Mouse (Mus musculus): Measurements from ENCODE around the gene Aqp2.

Gene Aqp2

DNA sequence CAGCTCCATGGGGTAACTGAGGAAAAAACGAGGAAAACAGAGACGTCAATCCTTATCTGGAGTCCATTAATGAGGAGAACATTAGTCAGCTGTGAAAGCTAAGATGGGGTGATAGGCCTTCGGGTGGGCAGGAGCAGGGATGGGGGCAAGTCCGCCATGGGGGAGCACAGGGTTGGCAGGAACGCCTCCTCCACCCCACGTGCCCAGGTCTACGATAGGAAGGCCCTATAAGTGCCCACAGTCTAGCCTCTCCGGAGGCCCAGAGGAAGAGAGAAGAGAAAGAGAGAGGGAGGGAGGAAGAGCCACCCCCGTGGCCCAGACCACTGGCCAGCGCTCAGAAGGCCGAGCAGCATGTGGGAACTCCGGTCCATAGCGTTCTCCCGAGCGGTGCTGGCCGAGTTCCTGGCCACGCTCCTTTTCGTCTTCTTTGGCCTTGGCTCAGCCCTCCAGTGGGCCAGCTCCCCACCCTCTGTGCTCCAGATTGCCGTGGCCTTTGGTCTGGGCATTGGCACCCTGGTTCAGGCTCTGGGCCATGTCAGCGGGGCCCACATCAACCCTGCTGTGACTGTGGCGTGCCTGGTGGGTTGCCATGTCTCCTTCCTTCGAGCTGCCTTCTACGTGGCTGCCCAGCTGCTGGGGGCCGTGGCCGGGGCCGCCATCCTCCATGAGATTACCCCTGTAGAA is at the start of gene Aqp2:
Gene Aqp2 (plus strand): TSS at position 254 of the 684 bp plus-strand sequence.
- no peak for DNase-seq (ENCODE audit: low spot score in 2 of 2)

DNA sequence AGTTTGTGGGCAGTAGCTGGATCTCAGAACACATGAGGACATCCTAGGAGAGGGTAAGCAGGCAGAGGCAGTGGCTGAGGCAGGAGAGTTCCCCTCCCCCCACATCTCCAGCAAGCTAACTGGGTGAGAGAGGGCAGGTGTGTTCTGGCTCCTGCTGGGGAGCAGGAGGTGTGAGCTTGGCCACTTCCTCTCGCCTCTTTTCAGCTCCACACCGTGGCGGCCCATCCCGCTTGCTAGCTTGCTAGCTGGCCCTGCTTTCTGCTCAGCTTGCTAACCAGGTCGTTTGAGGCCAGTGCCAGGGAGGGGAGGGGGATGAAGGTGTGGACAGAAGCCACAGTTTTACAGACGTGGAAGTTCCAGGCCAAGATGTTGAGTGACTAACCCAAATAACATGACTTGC is 47.7 kb upstream of the Aqp2 start:
- no peak for DNase-seq (ENCODE audit: low spot score in 2 of 2)

DNA sequence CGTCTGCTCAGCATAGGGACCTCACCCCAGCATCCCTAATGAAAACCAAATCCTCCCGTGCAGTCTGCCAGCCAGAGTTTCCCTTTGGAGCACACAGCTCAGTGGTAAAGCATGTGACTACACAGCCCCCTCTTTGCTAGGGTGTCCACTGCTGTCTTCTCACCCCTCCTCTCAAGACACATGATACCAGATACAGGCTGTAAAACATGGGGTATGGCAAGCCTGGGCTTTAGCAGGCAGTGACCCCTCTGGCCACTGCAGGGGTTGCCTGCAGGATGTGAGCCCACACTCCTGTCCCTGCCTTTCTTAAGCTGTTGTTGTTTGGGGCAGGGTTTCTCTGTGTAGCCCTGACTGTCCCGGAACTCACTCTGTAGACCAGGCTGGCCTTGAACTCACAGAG is 46.8 kb upstream of the Aqp2 start:
- no peak for DNase-seq (ENCODE audit: low spot score in 2 of 2)

DNA sequence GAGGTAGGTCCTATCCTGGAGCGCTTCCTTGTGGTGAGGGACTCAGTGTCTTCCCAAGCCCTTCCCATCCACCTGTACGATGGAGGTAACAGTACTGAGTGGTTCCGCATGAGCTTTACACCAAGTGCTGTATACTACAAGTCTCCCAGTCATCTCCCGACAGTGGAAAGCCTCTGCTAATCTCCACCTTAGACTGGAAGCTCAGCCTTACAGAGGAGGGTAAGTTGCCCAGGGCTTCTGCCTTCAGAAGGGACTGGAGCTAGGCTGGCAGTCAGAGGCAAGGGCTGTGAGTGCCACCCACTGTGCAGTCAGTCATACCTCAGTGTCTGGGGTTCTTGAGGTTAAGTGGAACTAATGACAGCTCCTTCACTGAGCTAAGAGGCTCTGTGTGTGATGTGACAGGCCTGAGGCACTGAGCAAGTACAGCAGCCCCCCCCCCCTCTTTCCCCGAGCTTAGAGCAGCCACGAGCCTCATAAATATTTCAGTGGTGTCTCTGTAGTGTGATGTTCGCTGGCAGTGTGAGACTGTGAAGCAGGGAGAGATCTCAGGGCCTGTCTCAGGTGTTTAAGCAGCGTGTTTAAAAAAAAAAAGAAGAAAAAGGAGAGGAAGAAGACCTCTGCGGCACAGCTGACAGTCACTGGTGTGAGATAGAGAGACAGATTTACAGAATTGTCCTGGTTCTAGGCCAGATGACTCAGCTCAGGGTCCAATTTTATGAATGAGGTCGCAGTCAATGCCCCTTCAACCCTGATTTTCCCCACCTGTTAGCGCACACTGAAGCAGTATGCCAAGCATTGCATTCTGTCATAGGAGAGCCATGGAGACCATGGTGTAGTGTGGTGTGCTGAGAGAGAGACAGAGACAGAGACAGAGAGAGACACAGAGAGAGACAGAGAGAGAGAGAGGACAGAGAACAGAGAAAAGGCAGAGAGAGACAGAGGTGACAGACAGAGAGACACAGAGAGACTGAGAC is 41.7 kb upstream of the Aqp2 start:
- DNase-seq (ENCODE audit: low spot score in 2 of 2): no peak

- no peak for DNase-seq (ENCODE audit: low spot score in 2 of 2)
Observed at GRCm38 (mm10) chr15:99539891-99540290, 39.0 kb upstream of the Aqp2 start.

DNA sequence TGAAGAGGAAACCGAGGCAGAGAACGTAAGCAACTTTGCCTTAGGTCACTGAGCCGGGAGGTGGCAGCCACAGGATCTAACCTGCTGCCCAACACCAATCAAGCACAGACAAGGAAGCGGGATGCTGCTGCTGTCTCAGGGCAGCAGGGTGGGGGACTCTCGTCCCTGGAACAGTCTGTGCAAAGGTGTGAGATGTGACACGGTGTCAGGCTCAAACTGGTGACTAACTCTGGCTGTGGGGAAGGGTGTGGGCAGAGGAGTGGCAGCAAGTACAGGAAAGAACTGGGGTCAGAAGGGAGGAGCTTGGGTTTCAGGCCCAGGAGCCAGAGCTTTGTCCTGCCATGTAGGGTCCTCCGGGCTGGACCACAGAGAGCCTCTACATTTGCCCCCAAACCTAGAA is 34.8 kb upstream of the Aqp2 start:
- no peak for DNase-seq (ENCODE audit: low spot score in 2 of 2)

DNA sequence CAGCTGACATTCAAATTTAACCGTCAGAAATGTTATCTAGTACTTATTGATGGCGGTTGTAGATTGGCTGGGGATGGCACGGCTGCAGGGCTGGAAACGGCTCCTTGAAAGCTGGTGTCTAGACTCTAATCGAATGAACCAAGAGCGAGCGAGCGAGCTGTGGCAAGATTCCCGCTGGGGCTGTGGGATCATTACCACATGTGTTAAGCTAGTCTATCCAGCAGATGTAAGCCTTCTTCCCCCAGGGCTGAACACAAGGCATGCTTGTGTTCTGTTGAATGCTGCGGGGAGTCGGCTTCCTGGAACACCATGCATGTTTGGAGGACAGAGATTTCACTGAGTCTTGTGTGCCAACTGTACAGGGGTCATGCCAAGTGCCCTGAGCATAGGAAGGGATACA is 32.3 kb upstream of the Aqp2 start:
- no peak for DNase-seq (ENCODE audit: low spot score in 2 of 2)

GRCm38 (mm10) chr15:99547732-99548131 is 31.1 kb upstream of the Aqp2 start:
- DNase-seq (ENCODE audit: low spot score in 2 of 2): no peak

DNA sequence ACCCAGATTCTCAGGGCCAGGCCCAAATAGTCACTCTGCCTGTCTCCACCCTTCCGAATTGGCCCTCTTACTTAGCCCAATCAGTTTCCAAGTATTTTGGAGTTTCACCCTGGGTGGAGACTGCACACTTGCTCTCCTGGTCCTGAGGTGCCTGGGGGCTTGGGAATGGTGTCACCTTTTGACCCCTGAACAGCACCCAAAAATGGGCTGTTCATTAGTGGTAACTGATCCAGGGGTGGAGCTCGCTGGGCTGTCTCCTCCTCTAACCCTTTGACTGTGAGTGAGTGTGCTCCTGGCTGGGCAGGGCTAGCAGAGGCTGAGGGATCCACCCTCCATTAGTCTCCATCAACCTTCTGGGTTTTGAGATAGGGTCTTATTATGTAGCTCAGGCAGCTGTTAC is 29.0 kb upstream of the Aqp2 start:
- DNase-seq (ENCODE audit: low spot score in 2 of 2): no peak

GRCm38 (mm10) chr15:99553767-99554166 is 25.1 kb upstream of the Aqp2 start:
- DNase-seq (ENCODE audit: low spot score in 2 of 2): no peak

DNA sequence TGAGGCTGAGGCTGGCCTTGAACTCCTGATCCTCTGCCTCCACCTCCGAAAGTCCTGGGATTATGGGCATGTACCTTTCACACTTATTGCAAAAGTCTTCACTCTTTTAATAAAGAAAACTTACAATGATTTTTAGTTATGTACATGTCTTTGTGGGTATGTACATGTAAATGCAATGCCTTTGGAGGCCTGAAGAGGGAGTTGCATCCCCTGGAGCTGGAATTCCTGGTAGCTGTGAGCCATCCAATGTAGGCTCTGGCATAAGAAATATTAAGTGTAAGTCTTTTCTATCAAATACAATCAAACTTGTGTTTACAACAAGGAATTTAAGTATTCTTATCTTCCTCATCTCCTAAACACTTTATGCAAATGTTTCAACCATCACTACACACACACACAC is 19.9 kb upstream of the Aqp2 start:
- no peak for DNase-seq (ENCODE audit: low spot score in 2 of 2)

- DNase-seq (ENCODE audit: low spot score in 2 of 2): no peak
Observed at GRCm38 (mm10) chr15:99560246-99560645, 18.6 kb upstream of the Aqp2 start.

GRCm38 (mm10) chr15:99567371-99567770 is 11.5 kb upstream of the Aqp2 start:
- no peak for DNase-seq (ENCODE audit: low spot score in 2 of 2)

DNA sequence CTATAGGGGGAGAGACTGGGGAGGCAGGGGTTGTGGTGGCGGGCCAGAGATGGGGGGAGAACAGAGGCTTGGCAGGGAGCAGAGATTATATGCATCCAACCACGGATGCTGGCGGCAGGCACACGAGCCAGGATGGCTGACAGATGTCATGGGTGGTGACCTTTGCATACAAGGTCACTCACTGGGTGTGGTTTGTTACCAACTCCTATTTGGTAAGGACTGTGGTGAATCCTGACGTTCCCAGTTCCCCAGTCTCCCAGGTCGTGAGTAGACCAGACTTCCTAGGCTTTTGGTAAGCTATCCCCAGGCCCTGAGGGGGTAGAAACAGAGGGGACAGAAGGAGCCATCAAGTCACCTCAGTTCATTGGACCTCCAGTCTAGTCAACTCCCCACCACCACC is 10.2 kb upstream of the Aqp2 start:
- DNase-seq (ENCODE audit: low spot score in 2 of 2): no peak

GRCm38 (mm10) chr15:99569123-99569522 is 9.7 kb upstream of the Aqp2 start:
- peak in 1 of 2 experiments; percentile 20 for DNase-seq (ENCODE audit: low spot score in 2 of 2)

- no peak for DNase-seq (ENCODE audit: low spot score in 2 of 2)
Observed at GRCm38 (mm10) chr15:99583463-99584344, 4.8 kb downstream of the Aqp2 start.

GRCm38 (mm10) chr15:99584407-99585202 is 5.8 kb downstream of the Aqp2 start:
- no peak for DNase-seq (ENCODE audit: low spot score in 2 of 2)

DNA sequence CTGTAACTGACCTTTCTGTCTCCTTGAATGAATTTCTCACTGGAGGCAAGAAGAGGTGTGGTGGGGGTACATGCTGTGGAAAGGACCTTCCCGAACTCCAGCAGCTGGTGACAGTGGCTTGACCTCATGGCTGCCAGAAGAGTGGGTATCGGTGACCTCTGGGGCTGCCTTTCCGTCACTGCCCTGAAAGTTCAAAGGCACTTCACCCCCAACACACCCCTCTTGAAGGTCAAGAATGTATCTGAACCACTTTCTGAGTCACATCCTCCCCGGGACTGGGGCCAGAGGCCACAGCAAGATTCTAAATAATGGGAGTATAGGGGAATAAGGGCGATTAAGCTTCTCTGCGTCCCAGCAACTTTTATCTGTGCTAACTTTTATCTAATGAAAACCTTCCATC is 6.9 kb downstream of the Aqp2 start:
- no peak for DNase-seq (ENCODE audit: low spot score in 2 of 2)

DNA sequence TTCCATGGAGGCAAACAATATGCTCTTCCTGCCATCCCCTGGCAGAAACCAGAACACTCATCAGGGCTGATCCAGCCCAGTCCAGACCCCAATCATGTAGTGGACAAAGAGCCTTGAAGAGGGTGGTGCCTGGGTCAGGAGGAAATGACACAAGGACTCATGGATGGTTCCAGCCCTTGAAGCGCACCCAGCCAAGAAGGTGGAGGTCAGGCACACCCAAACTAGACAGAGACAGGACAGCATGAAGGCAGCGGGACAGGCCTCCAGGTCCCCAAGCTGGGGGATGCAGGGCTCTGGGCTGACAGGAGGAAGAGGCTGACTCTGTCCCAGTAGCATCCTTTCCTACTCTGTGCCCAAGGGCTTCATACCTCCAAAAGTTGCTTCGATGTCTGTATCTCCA is 7.7 kb downstream of the Aqp2 start:
- DNase-seq (ENCODE audit: low spot score in 2 of 2): no peak

GRCm38 (mm10) chr15:99589237-99589636 is 10.4 kb downstream of the Aqp2 start:
- DNase-seq (ENCODE audit: low spot score in 2 of 2): no peak

GRCm38 (mm10) chr15:99589704-99590103 is 10.8 kb downstream of the Aqp2 start:
- DNase-seq (ENCODE audit: low spot score in 2 of 2): no peak
